Mouse (Mus musculus) forebrain, embryonic 15.5 days (tissue): ENCODE results near the gene Nkx3-2. TPM values are rescaled to one million over a fixed set of nuclear protein-coding genes. Genes with fewer than 3 reads are reported as not detected.

Experiments
- ATAC-seq: fragments of 200-750 bp; cut with Nextera tagmentation; replicated peaks from 2 replicates; pipeline ENCODE4 v1.8.0; 2017; ENCODE audit warnings: mild to moderate bottlenecking, moderate TSS enrichment, moderate library complexity
- H3K27ac ChIP-seq: fragments of 300-500 bp; sonication (generic); replicated peaks from 2 replicates; pipeline ENCODE4 v1.5.1; 2015; ENCODE audit warnings: mild to moderate bottlenecking, inconsistent platforms
- H3K27me3 ChIP-seq: fragments of 300-500 bp; sonication (generic); 2 replicates; pipeline ENCODE4 v1.6.1; 2015; ENCODE audit warnings: inconsistent platforms
- H3K36me3 ChIP-seq: fragments of 300-500 bp; sonication (generic); 2 replicates; pipeline ENCODE4 v1.6.1; 2015; ENCODE audit warnings: mild to moderate bottlenecking, inconsistent platforms
- H3K4me1 ChIP-seq: fragments of 300-500 bp; sonication (generic); 2 replicates; pipeline ENCODE4 v1.6.1; 2015; ENCODE audit warnings: inconsistent platforms
- H3K4me2 ChIP-seq: fragments of 300-500 bp; sonication (generic); replicated peaks from 2 replicates; pipeline ENCODE4 v1.6.1; 2015; ENCODE audit warnings: mild to moderate bottlenecking, inconsistent platforms
- H3K4me3 ChIP-seq: fragments of 300-500 bp; sonication (generic); 2 replicates; pipeline ENCODE4 v1.5.1; 2015; ENCODE audit warnings: mild to moderate bottlenecking, inconsistent platforms
- H3K9ac ChIP-seq: fragments of 300-500 bp; sonication (generic); replicated peaks from 2 replicates; pipeline ENCODE4 v1.6.1; 2015; ENCODE audit warnings: mild to moderate bottlenecking, inconsistent platforms
- H3K9me3 ChIP-seq: fragments of 300-500 bp; sonication (generic); 2 replicates; pipeline ENCODE4 v1.6.1; 2016; ENCODE audit warnings: inconsistent platforms
- WGBS: fragments of 180-500 bp; shearing (Covaris S2); methylation state at CpG from one replicate; pipeline ENCODE4 v1.1.7; 2015; ENCODE audit warnings: mixed read lengths; 5-methylcytosine and 5-hydroxymethylcytosine counted together
- polyA plus RNA-seq: library from polyadenylated mRNA; unstranded; fragments of >200 nt; fragmentation: Nextera tagmentation; extraction: Ambion mirVana; gene quantifications from 2 replicates; pipeline ENCODE4 v1.2.1, GENCODE M21; 2015

Gene Nkx3-2
- polyA plus RNA-seq, 1 experiment from 2014 or later: not detected

GRCm38 (mm10) chr5:41775728-41776127 is 11.4 kb upstream of the Nkx3-2 start:
- ATAC-seq: no peak
- H3K27ac ChIP-seq: no peak overlapping the region
- no peak overlapping the region for H3K4me3 ChIP-seq
- no peaks in the 10 kb centered on the region for H3K9me3 ChIP-seq
- H3K27me3 ChIP-seq: no peaks in the 10 kb centered on the region
- no peaks in the 10 kb centered on the region for H3K36me3 ChIP-seq
- no peaks in the 10 kb centered on the region for H3K4me1 ChIP-seq
- 82% methylated on average over 6 of the region's 6 CpGs for WGBS
- no peak overlapping the region for H3K9ac ChIP-seq
- no peak overlapping the region for H3K4me2 ChIP-seq

- H3K27me3 ChIP-seq: 0 out of 2 replicates have a peak, but pooled peaks cover 1% of the 10 kb centered on the region
- H3K9ac ChIP-seq: no peak overlapping the region
- no peaks in the 10 kb centered on the region for H3K4me1 ChIP-seq
- H3K27ac ChIP-seq: no peak overlapping the region
- H3K36me3 ChIP-seq: no peaks in the 10 kb centered on the region
- 87% methylated on average over 3 of the region's 3 CpGs for WGBS
- no peak for ATAC-seq
- H3K4me2 ChIP-seq: no peak overlapping the region
- H3K9me3 ChIP-seq: no peaks in the 10 kb centered on the region
- H3K4me3 ChIP-seq: no peak overlapping the region
Observed at GRCm38 (mm10) chr5:41775273-41775672, 11.0 kb upstream of the Nkx3-2 start.

GRCm38 (mm10) chr5:41768382-41769040 is 4.2 kb upstream of the Nkx3-2 start:
- Histone ChIP-seq H3K4me1 (peaks cover 28% of the 10 kb centered on the region), H3K9me3 (no peaks in the 10 kb centered on the region), H3K36me3 (no peaks in the 10 kb centered on the region), H3K4me3 (peak overlapping the region; percentile 25), H3K27ac (no peak overlapping the region), H3K9ac (no peak overlapping the region), H3K27me3 (peaks cover 56% of the 10 kb centered on the region), H3K4me2 (peak overlapping the region; percentile 35)
- peak; percentile 81 for ATAC-seq
- 3% methylated on average over 21 of the region's 21 CpGs for WGBS

- no peaks in the 10 kb centered on the region for H3K9me3 ChIP-seq
- H3K27ac ChIP-seq: no peak overlapping the region
- peak overlapping the region; percentile 25 for H3K4me3 ChIP-seq
- H3K36me3 ChIP-seq: no peaks in the 10 kb centered on the region
- 4% methylated on average over 33 of the region's 33 CpGs for WGBS
- 0 out of 2 replicates have a peak, but pooled peaks have one; percentile 20 for ATAC-seq
- peak overlapping the region; percentile 35 for H3K4me2 ChIP-seq
- peaks cover 33% of the 10 kb centered on the region for H3K4me1 ChIP-seq
- H3K27me3 ChIP-seq: peaks cover 65% of the 10 kb centered on the region
- H3K9ac ChIP-seq: no peak overlapping the region
Observed at GRCm38 (mm10) chr5:41767296-41768200, 3.2 kb upstream of the Nkx3-2 start.

- Histone ChIP-seq H3K9ac (no peak overlapping the region), H3K27ac (no peak overlapping the region), H3K4me3 (no peak overlapping the region), H3K9me3 (no peaks in the 10 kb centered on the region), H3K27me3 (peaks cover 76% of the 10 kb centered on the region), H3K36me3 (no peaks in the 10 kb centered on the region), H3K4me2 (no peak overlapping the region), H3K4me1 (peaks cover 39% of the 10 kb centered on the region)
- WGBS: under 1% methylated on average over 27 of the region's 27 CpGs
- no peak for ATAC-seq
Observed at GRCm38 (mm10) chr5:41766406-41767010, 2.2 kb upstream of the Nkx3-2 start.

DNA sequence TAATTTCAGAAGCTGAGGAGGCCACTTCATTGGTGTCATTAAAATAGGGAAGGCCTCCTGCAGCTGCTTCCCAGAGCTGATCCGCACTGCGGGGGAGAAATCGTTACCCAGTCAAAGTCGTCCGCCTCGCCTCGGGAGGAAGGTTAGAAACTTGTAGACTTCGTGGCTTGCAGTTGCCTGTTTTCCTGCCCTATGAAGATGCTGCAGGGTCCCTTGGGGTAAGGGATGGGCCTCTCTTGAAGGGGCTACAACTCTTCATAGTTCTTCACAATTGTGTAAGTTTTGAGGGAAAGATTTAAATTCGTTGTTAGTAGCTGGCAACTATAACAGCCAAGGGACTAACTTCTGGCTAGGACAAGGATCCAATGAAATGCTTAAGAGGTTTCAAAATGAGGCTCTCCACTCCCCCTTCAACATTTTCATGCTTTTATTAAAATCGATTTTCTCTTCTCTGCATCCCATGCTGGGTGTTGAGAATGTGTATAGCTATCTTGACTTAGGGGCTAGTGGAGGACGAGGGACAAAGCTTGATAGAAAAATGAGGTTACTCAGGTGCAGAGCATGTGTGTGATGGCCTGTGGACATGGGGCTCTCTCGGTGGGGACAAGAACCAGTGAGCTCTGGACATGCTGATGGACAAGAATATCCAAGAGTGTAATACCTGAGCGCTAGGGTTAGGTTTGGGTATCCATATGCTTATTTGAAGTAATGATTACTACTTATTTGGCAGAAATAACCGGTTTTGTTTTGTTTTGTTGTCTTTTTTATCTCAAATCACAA is 1.5 kb upstream of the Nkx3-2 start:
- H3K4me3 ChIP-seq: no peak overlapping the region
- ATAC-seq: no peak
- WGBS: 2% methylated on average over 14 of the region's 14 CpGs
- no peak overlapping the region for H3K9ac ChIP-seq
- H3K4me1 ChIP-seq: peaks cover 41% of the 10 kb centered on the region
- H3K27ac ChIP-seq: no peak overlapping the region
- H3K36me3 ChIP-seq: no peaks in the 10 kb centered on the region
- H3K4me2 ChIP-seq: no peak overlapping the region
- H3K9me3 ChIP-seq: no peaks in the 10 kb centered on the region
- peaks cover 83% of the 10 kb centered on the region for H3K27me3 ChIP-seq

- Histone ChIP-seq H3K4me1 (peaks cover 40% of the 10 kb centered on the region), H3K27ac (no peak overlapping the region)
- peak; percentile 18; the same call in 1 of the 2 replicates for ATAC-seq
Observed at GRCm38 (mm10) chr5:41762947-41763730, 1.2 kb downstream of the Nkx3-2 start.

GRCm38 (mm10) chr5:41762141-41762946 is 2.0 kb downstream of the Nkx3-2 start:
- no peak for ATAC-seq
- peaks cover 88% of the 10 kb centered on the region for H3K27me3 ChIP-seq
- no peak overlapping the region for H3K27ac ChIP-seq
- WGBS: 4% methylated on average over 27 of the region's 27 CpGs
- no peaks in the 10 kb centered on the region for H3K36me3 ChIP-seq
- no peaks in the 10 kb centered on the region for H3K9me3 ChIP-seq
- peak overlapping the region; percentile 17; the same call in 1 of the 2 replicates for H3K4me3 ChIP-seq
- H3K4me1 ChIP-seq: peaks cover 32% of the 10 kb centered on the region
- H3K9ac ChIP-seq: no peak overlapping the region
- 0 out of 2 replicates have a peak overlapping the region, but pooled peaks have one; percentile 2 for H3K4me2 ChIP-seq

More at GRCm38 (mm10) chr5:41762947-41763730, 1.2 kb downstream of the Nkx3-2 start:
- Histone ChIP-seq H3K9me3 (no peaks in the 10 kb centered on the region), H3K4me3 (peak overlapping the region; percentile 36), H3K9ac (no peak overlapping the region), H3K4me2 (peak overlapping the region; percentile 52), H3K27me3 (peaks cover 88% of the 10 kb centered on the region), H3K36me3 (no peaks in the 10 kb centered on the region)
- 1% methylated on average over 41 of the region's 41 CpGs for WGBS

GRCm38 (mm10) chr5:41761509-41762140 is 2.7 kb downstream of the Nkx3-2 start:
- H3K4me2 ChIP-seq: peak overlapping the region; percentile 2; the same call in 1 of the 2 replicates
- under 1% methylated on average over 56 of the region's 56 CpGs for WGBS
- no peak overlapping the region for H3K9ac ChIP-seq
- no peak for ATAC-seq
- no peaks in the 10 kb centered on the region for H3K9me3 ChIP-seq
- H3K4me3 ChIP-seq: peak overlapping the region; percentile 17; the same call in 1 of the 2 replicates
- H3K27me3 ChIP-seq: peaks cover 88% of the 10 kb centered on the region
- H3K36me3 ChIP-seq: no peaks in the 10 kb centered on the region
- no peak overlapping the region for H3K27ac ChIP-seq
- peaks cover 28% of the 10 kb centered on the region for H3K4me1 ChIP-seq
